Mouse (Mus musculus) heart, embryonic 14.5 days (tissue): ENCODE data around the gene Vmn1r34. TPM values are rescaled to one million over a fixed set of nuclear protein-coding genes. Genes with fewer than 3 reads are reported as not detected.
"Not testable (repeated sequence)": the region's sequence is repeated elsewhere in the genome, so short reads cannot be mapped to it uniquely, and the experiment has no call there.

ENCODE experiments used
- ATAC-seq: fragments of 200-750 bp; cut with Nextera tagmentation; 2 replicates; pipeline ENCODE4 v1.8.0; 2017; ENCODE audit warnings: low read depth, moderate TSS enrichment; ENCODE audit not compliant: insufficient number of reproducible peaks, insufficient read depth, low FRiP score
- H3K27ac ChIP-seq, 2 experiments: fragments of 200-500 bp in 1 of 2; fragments of 300-500 bp in 1 of 2; sonication (generic) in 1 of 2; replicated peaks in 1 of 2; 2 replicates each; pipeline ENCODE4 v1.5.1; 2012 to 2014; ENCODE audit warnings: low read depth in 2 of 2, low read length in 2 of 2, control low read depth in 1 of 2, mild to moderate bottlenecking in 1 of 2, mixed read lengths in 1 of 2; ENCODE audit not compliant: control insufficient read depth in 1 of 2, insufficient read depth in 1 of 2
- H3K27me3 ChIP-seq: fragments of 300-500 bp; sonication (generic); 2 replicates; pipeline ENCODE4 v1.6.1; 2014; ENCODE audit warnings: mild to moderate bottlenecking, low read length, control low read depth; ENCODE audit not compliant: control insufficient read depth, insufficient read depth
- H3K36me3 ChIP-seq: fragments of 300-500 bp; sonication (generic); 2 replicates; pipeline ENCODE4 v1.6.1; 2014; ENCODE audit warnings: mild to moderate bottlenecking, control low read depth, low read length, mixed read lengths; ENCODE audit not compliant: control insufficient read depth, insufficient read depth
- H3K4me1 ChIP-seq, 2 experiments: fragments of 200-500 bp in 1 of 2; fragments of 300-500 bp in 1 of 2; sonication (generic) in 1 of 2; 2 replicates each; pipeline ENCODE4 v1.6.1; 2012 to 2014; ENCODE audit warnings: low read length in 2 of 2, control low read depth in 1 of 2, mixed read lengths in 1 of 2; ENCODE audit not compliant: control insufficient read depth in 2 of 2, insufficient read depth in 2 of 2
- H3K4me2 ChIP-seq: fragments of 300-500 bp; sonication (generic); 2 replicates; pipeline ENCODE4 v1.6.1; 2014; ENCODE audit warnings: mild to moderate bottlenecking, low read length
- H3K4me3 ChIP-seq, 2 experiments: fragments of 200-500 bp in 1 of 2; fragments of 300-500 bp in 1 of 2; sonication (generic) in 1 of 2; 2 replicates each; pipeline ENCODE4 v1.5.1; 2012 to 2014; ENCODE audit warnings: low read length in 2 of 2, mild to moderate bottlenecking in 2 of 2, control low read depth in 1 of 2, low read depth in 1 of 2, moderate library complexity in 1 of 2; ENCODE audit not compliant: control insufficient read depth in 1 of 2, insufficient read depth in 1 of 2
- H3K9ac ChIP-seq: fragments of 300-500 bp; sonication (generic); 2 replicates; pipeline ENCODE4 v1.6.1; 2014; ENCODE audit warnings: mild to moderate bottlenecking, low read length
- H3K9me3 ChIP-seq: fragments of 300-500 bp; sonication (generic); 2 replicates; pipeline ENCODE4 v1.6.1; 2016; ENCODE audit warnings: low read length, control low read depth; ENCODE audit not compliant: control insufficient read depth
- WGBS: fragments of 180-500 bp; shearing (Covaris S2); extraction: QIAGEN DNeasy Blood & Tissue Kit; methylation state at CpG from one replicate; pipeline ENCODE4 v1.1.7; 2014; 5-methylcytosine and 5-hydroxymethylcytosine counted together
- polyA plus RNA-seq: library from polyadenylated mRNA; unstranded; fragments of >200 nt; fragmentation: Nextera tagmentation; extraction: Ambion mirVana; gene quantifications from 2 replicates; pipeline ENCODE4 v1.2.1, GENCODE M21; 2014

Gene Vmn1r34
- not detected in 2 replicates for polyA plus RNA-seq

DNA sequence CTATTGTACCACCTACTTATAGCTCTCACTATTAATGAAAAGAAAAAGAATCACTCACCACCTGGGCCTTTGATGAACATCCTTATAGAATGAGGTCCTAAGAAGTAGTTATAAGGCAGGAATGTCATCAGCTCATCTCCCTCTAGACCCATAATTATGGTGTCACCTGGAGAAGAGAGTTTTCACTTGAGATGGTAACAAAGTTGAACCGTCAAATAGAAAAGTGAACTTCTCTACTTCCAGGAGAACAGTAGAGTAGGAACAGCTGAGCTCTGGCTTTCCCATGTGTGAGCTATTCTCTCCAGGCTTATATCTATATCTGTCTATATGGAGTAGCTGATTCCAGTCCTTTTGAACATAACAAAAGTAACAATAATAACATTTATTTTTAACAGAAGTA, at the start of gene Vmn1r34:
Gene Vmn1r34, minus strand, starts transcription at position 101 of the 400 bp plus-strand sequence.
- H3K9ac ChIP-seq = no peak within 1 kb of the TSS
- ATAC-seq = no peak
- H3K4me3 ChIP-seq = no peak within 1 kb of the TSS
- H3K27ac ChIP-seq = no peak within 1 kb of the TSS
- WGBS = 88% methylated on average over 1 of the region's 1 CpGs
- no peaks in the 10 kb centered on the region for H3K36me3 ChIP-seq
- no peaks in the 10 kb centered on the region for H3K9me3 ChIP-seq
- H3K4me2 ChIP-seq = no peak within 1 kb of the TSS
- H3K4me1 ChIP-seq = no peaks in the 10 kb centered on the region
- no peaks in the 10 kb centered on the region for H3K27me3 ChIP-seq

DNA sequence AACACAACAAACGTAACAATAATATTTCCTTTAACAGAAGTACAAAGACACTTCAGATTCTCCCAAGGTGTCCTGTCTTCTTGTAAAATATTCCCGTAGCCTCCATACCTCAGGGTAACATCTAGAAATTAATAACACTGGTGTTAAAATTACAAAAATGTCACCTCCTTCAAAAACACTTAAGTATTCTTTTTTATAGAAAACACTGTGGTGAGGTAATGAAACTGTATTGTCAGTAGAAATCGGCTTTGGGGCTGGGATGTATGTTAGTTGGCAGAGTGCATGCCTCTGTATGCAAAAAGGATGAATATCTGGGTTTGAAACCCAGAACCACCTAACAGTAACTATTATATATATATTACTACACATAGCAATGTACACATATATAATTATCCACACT, 42.1 kb upstream of the Vmn1r34 start, which contains the start of gene Vmn1r35:
Gene Vmn1r35, minus strand, starts transcription at position 101 of the 400 bp plus-strand sequence.
- no peak for ATAC-seq
- Histone ChIP-seq H3K27me3 (no peaks in the 10 kb centered on the region), H3K9me3 (no peaks in the 10 kb centered on the region), H3K4me3 (no peak within 1 kb of the TSS), H3K4me1 (no peaks in the 10 kb centered on the region), H3K9ac (no peak within 1 kb of the TSS), H3K27ac (no peak within 1 kb of the TSS), H3K4me2 (no peak within 1 kb of the TSS), H3K36me3 (no peaks in the 10 kb centered on the region)
- 74% methylated on average over 3 of the region's 3 CpGs for WGBS

- not testable (repeated sequence) for ATAC-seq, H3K4me1 ChIP-seq, H3K36me3 ChIP-seq, H3K4me2 ChIP-seq, H3K27ac ChIP-seq, H3K9ac ChIP-seq, H3K9me3 ChIP-seq, H3K27me3 ChIP-seq, H3K4me3 ChIP-seq
Measured at GRCm38 (mm10) chr6:66618182-66618581, 25.5 kb downstream of the Vmn1r34 start, which contains the start of gene Vmn1r33. Vmn1r33 (minus strand) TSS chr6:66618282.

- Histone ChIP-seq H3K9me3 (no peaks in the 10 kb centered on the region), H3K27ac (no peak overlapping the region), H3K4me1 (no peaks in the 10 kb centered on the region), H3K4me2 (no peak overlapping the region), H3K9ac (no peak overlapping the region), H3K36me3 (no peaks in the 10 kb centered on the region), H3K4me3 (no peak overlapping the region), H3K27me3 (no peaks in the 10 kb centered on the region)
- no peak for ATAC-seq
Measured at GRCm38 (mm10) chr6:66595804-66596203, 47.9 kb downstream of the Vmn1r34 start.

Other genes with a start within 250 kb of the Vmn1r34 start
- 67.0 and 70.3 TPM in 2 replicates for gene Mad2l1, start 108.5 kb downstream of the Vmn1r34 start, polyA plus RNA-seq
- 0.07 TPM in 1 of 2 replicates, not detected in the other for gene Vmn1r32, start 83.8 kb downstream of the Vmn1r34 start, polyA plus RNA-seq
- not detected in 2 replicates for gene Vmn1r33, start 25.6 kb downstream of the Vmn1r34 start, polyA plus RNA-seq
- gene Vmn1r35, start 42.0 kb upstream of the Vmn1r34 start, polyA plus RNA-seq = not detected in 2 replicates
- not detected in 2 replicates for gene Vmn1r36, start 75.3 kb upstream of the Vmn1r34 start, polyA plus RNA-seq
- gene Vmn1r37, start 85.5 kb upstream of the Vmn1r34 start, polyA plus RNA-seq = not detected in 2 replicates
- not detected in 2 replicates for gene Vmn1r38, start 138.7 kb upstream of the Vmn1r34 start, polyA plus RNA-seq
- not detected in 2 replicates for gene Vmn1r39, start 166.7 kb upstream of the Vmn1r34 start, polyA plus RNA-seq